Mouse (Mus musculus) urinary bladder, adult 2 months (tissue): ENCODE measurements around the gene Atl3. TPM values are rescaled to one million over a fixed set of nuclear protein-coding genes. Genes with fewer than 3 reads are reported as not detected.
A peak's percentile ranks its signal among the peaks of the same experiment; 100 is the strongest.
"Not testable (repeated sequence)": the region's sequence is repeated elsewhere in the genome, so short reads cannot be mapped to it uniquely, and the experiment has no call there.

Experiments used
- DNase-seq: peaks from one replicate; pipeline ENCODE4 v3.0.0; 2022; ENCODE audit warnings: low spot score
- polyA plus RNA-seq: library from polyadenylated mRNA; depleted of rRNA; stranded (reverse); fragments of >200 nt; gene quantifications from 2 replicates; pipeline ENCODE4 v1.2.3, GENCODE M21; 2012; rRNA removed

Gene Atl3
- polyA plus RNA-seq, result 53.8 and 65.3 TPM in 2 replicates

- DNase-seq, result no peak
Observed at GRCm38 (mm10) chr19:7493352-7494186, at the start of gene Atl3. TSS of gene Atl3 (plus strand) at chr19:7494040.

GRCm38 (mm10) chr19:7445105-7445504 lies 48.7 kb upstream of the Atl3 start:
- DNase-seq, result no peak

GRCm38 (mm10) chr19:7445596-7445995 lies 48.2 kb upstream of the Atl3 start:
- DNase-seq, result no peak

GRCm38 (mm10) chr19:7456803-7457202 lies 37.0 kb upstream of the Atl3 start:
- DNase-seq, result no peak

GRCm38 (mm10) chr19:7458901-7459300 lies 34.9 kb upstream of the Atl3 start:
- DNase-seq, result no peak

- no peak for DNase-seq
Observed at GRCm38 (mm10) chr19:7459370-7459769, 34.5 kb upstream of the Atl3 start.

GRCm38 (mm10) chr19:7467915-7468314 lies 25.9 kb upstream of the Atl3 start:
- DNase-seq, result no peak

GRCm38 (mm10) chr19:7470643-7471042 lies 23.2 kb upstream of the Atl3 start:
- DNase-seq, result no peak

- no peak for DNase-seq
Observed at GRCm38 (mm10) chr19:7479751-7480248, 14.0 kb upstream of the Atl3 start.

GRCm38 (mm10) chr19:7481541-7482265 lies 12.1 kb upstream of the Atl3 start:
- no peak for DNase-seq

GRCm38 (mm10) chr19:7482266-7482598 lies 11.6 kb upstream of the Atl3 start:
- DNase-seq, result no peak

- DNase-seq, result peak; percentile 95
Observed at GRCm38 (mm10) chr19:7482599-7483511, 11.0 kb upstream of the Atl3 start, which contains the start of gene Rtn3. TSS of gene Rtn3 (minus strand) at chr19:7483281.

- no peak for DNase-seq
Observed at GRCm38 (mm10) chr19:7483512-7483882, 10.3 kb upstream of the Atl3 start.

- no peak for DNase-seq
Observed at GRCm38 (mm10) chr19:7484076-7484475, 9.8 kb upstream of the Atl3 start.

- DNase-seq, result no peak
Observed at GRCm38 (mm10) chr19:7487680-7488079, 6.2 kb upstream of the Atl3 start.

- no peak for DNase-seq
Observed at GRCm38 (mm10) chr19:7491960-7492359, 1.9 kb upstream of the Atl3 start.

GRCm38 (mm10) chr19:7492682-7493081 lies 1.2 kb upstream of the Atl3 start:
- no peak for DNase-seq

- peak; percentile 91 for DNase-seq
Observed at GRCm38 (mm10) chr19:7494187-7495015, 561 bp downstream of the Atl3 start.

GRCm38 (mm10) chr19:7495221-7496038 lies 1.6 kb downstream of the Atl3 start:
- DNase-seq, result no peak

GRCm38 (mm10) chr19:7496070-7496469 lies 2.2 kb downstream of the Atl3 start:
- not testable (repeated sequence) for DNase-seq
